Mouse (Mus musculus) heart, adult 18-20 months (tissue): ENCODE results near the gene Fras1. TPM values are rescaled to one million over a fixed set of nuclear protein-coding genes. Genes with fewer than 3 reads are reported as not detected.

ENCODE experiments used
- DNase-seq, 2 experiments: peaks; one replicate each; pipeline ENCODE4 v3.0.0; 2021 to 2022; ENCODE audit warnings: mixed read lengths in 1 of 2
- total RNA-seq, 2 experiments: library from RNA; stranded (reverse); gene quantifications; 2 replicates each; pipeline ENCODE4 v1.2.3; 2021

Gene Fras1
- total RNA-seq, 2 experiments from 2014 or later, result 1.0 to 1.6 TPM

DNA sequence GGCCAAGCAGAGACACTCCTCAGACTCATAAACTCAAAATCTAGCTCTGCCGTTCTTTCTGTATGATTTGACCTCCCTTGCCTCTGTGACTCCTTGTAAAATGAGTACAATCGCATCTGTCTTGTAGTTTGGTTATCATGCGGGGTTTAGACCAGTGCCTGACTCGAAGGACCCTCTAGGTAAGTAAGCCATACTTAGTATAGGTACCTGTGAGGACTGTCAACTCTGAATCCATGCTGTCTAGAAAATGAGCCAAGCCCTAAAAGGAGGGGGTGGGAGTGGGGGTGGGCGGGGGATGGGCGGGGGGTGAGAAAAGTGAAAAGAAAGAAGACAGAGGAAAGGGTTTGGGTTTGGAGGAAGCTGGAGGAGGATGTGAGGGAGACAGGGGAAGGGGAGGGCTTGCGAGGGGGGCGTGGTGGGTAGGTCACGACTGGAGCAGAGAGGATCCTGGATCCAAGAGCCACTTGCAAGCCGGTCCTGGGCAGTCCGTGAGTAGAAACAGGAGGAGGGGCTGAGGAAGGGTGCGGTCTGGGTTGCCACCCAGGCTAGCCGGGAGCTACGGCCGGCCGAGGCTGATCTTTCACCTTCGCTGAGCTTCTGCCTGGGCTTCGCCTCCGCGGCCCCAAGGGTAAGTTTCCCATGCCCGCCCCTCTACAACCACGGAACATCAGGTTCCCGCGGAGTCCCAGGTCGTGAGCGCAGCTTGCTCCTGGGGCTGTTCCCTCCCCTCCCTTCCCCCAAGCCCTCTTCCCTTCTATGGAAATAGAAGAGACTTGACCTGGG is 419.4 kb downstream of the Fras1 start, which contains the start of gene Anxa3:
Gene Anxa3 (plus strand): TSS at position 404 of the 783 bp plus-strand sequence.
- peak; percentile 67 to 86 for DNase-seq

DNA sequence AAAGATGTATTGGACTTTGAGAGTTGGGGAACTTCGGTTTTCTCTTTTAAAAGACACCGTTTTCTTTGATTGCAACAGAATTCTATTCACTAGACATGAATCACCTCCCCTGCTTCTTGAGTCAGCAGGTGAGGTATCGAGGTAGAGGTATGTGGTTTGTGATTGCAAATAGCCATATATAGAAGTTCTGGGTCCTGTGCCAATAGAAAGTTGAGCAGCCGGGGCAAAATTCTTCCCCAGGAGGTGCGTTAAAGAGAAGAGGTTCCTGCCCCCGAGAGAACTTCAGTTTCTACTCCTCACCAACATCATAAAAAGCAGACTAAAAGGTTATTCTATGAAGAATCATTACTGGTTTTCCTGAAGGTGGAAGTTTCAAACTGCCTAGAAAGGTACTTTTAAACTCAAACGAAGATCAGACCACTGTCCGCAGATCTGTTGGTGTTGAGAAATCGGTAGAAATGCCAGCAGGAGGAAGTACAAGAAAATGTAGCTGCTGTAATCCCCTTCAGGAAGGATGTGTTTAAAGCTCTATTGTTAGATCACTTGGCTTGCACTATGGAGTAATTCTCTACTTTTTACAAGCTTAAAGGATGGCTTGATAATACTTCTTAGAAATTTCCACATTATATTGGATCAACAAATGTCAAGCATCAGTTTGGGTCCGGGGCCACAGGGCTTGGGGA is 420.3 kb downstream of the Fras1 start:
- peak in 1 of 2 experiments; percentile 24 for DNase-seq

GRCm38 (mm10) chr5:96795752-96796151 is 422.0 kb downstream of the Fras1 start:
- DNase-seq, result peak; percentile 50 to 75

DNA sequence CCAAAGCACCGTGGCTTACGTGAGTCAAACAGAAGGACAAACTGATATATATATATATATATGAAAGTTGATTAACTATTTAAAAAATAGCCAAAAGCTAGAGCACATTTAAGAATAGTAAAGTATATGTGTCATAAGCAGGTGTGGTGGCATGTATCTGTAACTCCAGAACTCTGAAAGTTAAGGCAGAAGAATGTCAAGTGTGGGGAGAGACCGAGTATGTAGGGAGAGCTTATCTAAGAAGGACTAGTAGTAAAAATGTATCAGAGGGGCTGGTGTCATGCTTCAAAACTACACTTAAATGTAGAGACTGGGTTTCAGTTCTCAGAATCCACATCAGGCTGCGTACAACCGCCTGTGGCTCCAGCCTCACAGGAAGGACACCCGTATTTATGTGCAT is 423.7 kb downstream of the Fras1 start:
- DNase-seq, result no peak

- DNase-seq, result no peak
Measured at GRCm38 (mm10) chr5:96799165-96799564, 425.4 kb downstream of the Fras1 start.

DNA sequence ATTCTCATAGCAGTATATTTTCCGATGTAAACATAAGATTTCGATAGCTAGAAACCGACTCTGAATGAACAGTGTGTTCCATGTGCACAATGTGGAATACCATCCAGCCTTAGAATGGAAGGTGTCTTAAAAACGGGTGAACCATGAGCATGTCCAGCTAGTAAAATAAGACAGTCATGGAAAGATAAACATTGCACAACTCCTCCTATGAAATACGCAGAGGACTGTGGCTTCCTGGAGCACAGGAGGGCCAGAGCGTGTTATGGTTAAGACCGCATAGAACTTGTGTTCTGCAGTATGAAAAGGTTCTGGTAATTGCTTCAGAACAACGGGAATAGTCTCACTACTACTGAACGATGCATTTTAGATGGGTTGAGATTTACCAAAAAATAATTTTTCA is 426.2 kb downstream of the Fras1 start:
- no peak for DNase-seq

DNA sequence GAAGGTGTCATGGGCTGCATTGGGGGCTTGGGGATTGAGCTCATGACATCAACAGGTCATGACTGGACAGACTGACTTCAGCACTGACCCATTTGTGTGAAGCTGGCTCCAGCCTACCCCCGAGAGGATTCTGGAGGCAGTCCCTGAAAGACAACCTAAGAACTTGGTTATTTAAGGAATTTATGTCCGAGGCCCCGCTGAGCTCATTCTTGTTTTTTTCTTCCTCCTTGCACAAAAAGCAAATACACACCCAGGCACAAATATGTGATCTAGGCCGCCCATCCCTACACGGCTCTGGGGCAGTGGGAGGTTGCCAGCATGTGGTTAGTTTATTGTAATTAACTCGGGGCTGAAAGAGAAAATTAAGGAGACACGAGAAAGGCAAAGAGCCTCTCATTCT is 428.4 kb downstream of the Fras1 start:
- DNase-seq, result peak; percentile 43 to 60

DNA sequence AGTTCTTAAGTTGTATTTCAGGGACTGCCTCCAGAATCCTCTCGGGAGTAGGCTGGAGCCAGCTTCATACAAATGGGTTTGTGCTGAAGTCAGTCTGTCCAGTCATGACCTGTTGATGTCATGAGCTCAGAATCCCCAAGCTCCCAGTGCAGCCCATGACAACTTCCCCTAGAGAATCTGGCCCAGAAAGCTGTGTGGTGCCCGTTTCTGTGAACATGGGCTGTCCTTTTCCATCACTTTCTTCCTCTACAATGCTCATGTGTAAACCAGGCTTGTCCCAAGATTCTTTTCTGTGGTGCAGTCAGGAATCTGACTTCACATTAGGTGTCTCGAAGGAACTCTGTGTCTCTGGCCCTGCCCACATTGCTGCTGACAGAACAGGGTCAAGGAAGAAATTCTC is 429.3 kb downstream of the Fras1 start:
- DNase-seq, result peak; percentile 75 to 87

GRCm38 (mm10) chr5:96804304-96804703 is 430.5 kb downstream of the Fras1 start:
- DNase-seq, result peak; percentile 42 to 82

- peak in 1 of 2 experiments; percentile 9 for DNase-seq
Measured at GRCm38 (mm10) chr5:96804813-96805212, 431.1 kb downstream of the Fras1 start.

DNA sequence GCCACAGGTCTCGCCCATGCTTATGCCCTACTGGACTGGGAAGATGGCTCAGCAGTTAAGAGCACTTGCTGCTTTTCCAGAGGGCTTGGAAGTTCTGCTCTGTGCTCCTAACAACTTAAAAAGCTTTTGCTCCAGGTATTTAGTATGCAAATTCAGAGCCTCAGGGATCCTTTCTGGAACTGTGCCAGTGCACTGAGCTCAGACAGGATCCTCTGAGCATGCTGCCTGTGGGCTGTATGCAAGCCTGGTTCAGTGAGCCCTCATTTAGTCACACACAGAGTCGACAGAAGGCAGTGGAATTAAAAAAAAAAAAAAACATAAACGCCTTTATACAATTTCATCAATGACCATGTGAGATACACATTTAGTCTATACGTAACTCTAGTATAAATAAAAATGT is 436.9 kb downstream of the Fras1 start:
- DNase-seq, result no peak

DNA sequence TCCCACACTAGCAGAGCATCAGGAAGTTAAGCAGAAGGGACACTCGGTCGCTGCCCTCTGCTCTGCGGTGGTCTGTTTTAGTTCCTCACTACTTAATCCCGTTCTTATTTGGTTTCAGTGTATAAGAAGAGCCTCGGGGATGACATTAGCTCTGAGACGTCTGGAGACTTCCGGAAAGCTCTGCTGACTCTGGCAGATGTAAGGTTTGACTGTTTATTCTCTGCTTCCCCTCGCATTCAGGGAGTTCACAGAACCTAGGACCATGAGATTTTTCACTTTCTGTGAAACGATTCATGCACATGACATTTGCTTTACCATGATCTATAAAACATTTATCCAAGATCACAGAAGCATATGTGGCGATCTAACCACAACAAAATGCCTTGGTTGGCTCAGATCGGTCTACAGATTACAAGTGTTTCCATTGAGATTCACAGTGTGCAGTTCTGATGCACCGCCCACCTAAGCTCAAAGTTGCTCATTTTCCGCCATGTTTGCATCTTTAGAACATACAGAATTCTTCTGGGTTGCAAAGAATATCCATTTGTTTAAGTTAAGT is 451.1 kb downstream of the Fras1 start:
- no peak for DNase-seq

DNA sequence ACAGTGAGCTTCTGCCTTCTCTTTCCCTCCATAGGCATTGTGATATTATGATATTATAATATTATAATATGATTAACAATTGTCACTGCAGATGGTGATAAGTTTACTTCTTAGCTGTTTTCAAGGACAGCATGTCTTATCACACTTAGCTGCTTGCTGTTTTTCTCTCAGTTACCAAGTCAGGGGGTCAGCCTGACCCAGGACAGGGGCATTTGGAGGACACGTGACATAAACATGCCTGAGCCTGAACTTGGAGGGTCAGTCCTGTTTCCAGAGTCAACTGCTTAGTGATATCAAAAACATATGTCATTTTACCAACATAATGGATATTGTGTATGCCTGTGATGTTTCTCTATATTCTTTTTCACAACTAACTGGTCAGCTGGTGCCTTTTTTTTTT is 453.4 kb downstream of the Fras1 start:
- DNase-seq, result no peak

Other genes with a start within 250 kb of the Fras1 start
- 10 to 100 TPM; 45.4 to 51.7 TPM for gene Cnot6l, start 209.8 kb upstream of the Fras1 start, total RNA-seq
- gene Mrpl1, start 164.5 kb upstream of the Fras1 start, total RNA-seq, result 10 to 100 TPM; 32.0 to 32.3 TPM